Mouse (Mus musculus): ENCODE measurements at regions not wholly inside any gene's neighbourhood (a gene's known extent, or its start where the extent isn't known, plus 50 kb on each side); places are given as distances from the start of the nearest gene placed in this dataset.

- peaks cover 6% of the 10 kb centered on the region; the same call in 1 of the 2 replicates for H3K4me1 ChIP-seq (ENCODE audit: control insufficient read depth, insufficient read depth, low read length)
- no peak overlapping the region for H3K4me3 ChIP-seq (ENCODE audit: low read depth, low read length)
- no peak overlapping the region for H3K27ac ChIP-seq (ENCODE audit: low read depth, low read length)
- no peak for DNase-seq (ENCODE audit: low spot score, missing footprints)
- no peaks in the 10 kb centered on the region for H3K36me3 ChIP-seq (ENCODE audit: control insufficient read depth, insufficient read depth, low read length)
- H3K4me2 ChIP-seq = no peak overlapping the region
- H3K9me3 ChIP-seq (ENCODE audit: control insufficient read depth, low read length) = no peaks in the 10 kb centered on the region
- ATAC-seq (ENCODE audit: low FRiP score) = no peak
- WGBS = 65% methylated on average over 8 of the region's 8 CpGs
- no peak overlapping the region for H3K9ac ChIP-seq (ENCODE audit: low read length)
- no peaks in the 10 kb centered on the region for H3K27me3 ChIP-seq (ENCODE audit: control insufficient read depth, insufficient read depth, low read length)
Measured at GRCm38 (mm10) chr11:63793732-63794503, 128.2 kb downstream of the Hs3st3b1 start.

GRCm38 (mm10) chr11:63812146-63812545, 109.9 kb downstream of the Hs3st3b1 start:
- Histone ChIP-seq H3K27me3 (ENCODE audit: control insufficient read depth, insufficient read depth, low read length) (no peaks in the 10 kb centered on the region), H3K9me3 (ENCODE audit: control insufficient read depth, low read length) (no peaks in the 10 kb centered on the region), H3K4me3 (ENCODE audit: low read depth, low read length) (no peak overlapping the region), H3K4me2 (no peak overlapping the region), H3K36me3 (ENCODE audit: control insufficient read depth, insufficient read depth, low read length) (no peaks in the 10 kb centered on the region), H3K27ac (ENCODE audit: low read depth, low read length) (no peak overlapping the region), H3K9ac (ENCODE audit: low read length) (no peak overlapping the region), H3K4me1 (ENCODE audit: control insufficient read depth, insufficient read depth, low read length) (no peaks in the 10 kb centered on the region)
- ATAC-seq (ENCODE audit: low FRiP score) (no peak), DNase-seq (ENCODE audit: low spot score, missing footprints) (no peak)
- WGBS = 91% methylated on average over 5 of the region's 5 CpGs

DNA sequence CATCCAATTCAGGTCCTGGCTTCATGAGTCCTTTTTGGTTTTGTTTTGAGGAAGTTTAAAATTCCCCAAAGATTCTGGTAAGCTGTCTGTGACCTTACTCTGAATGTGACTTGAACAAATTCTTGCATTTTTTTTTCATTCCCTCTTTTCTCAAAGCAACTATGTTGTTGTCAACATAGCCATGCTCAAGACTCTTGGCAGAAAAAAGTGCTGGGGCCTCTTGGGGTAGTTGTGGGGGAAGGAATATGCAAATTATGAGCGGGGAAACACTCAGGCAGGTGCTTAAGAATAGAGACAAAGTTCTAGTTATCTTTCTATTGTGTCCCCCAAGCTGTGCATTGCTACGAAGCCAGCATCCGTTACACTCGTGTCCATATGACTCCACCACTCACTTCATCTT, 99.2 kb downstream of the Hs3st3b1 start:
- no peaks in the 10 kb centered on the region for H3K36me3 ChIP-seq (ENCODE audit: control insufficient read depth, insufficient read depth, low read length)
- 78% methylated on average over 4 of the region's 4 CpGs for WGBS
- H3K9ac ChIP-seq (ENCODE audit: low read length) = no peak overlapping the region
- no peaks in the 10 kb centered on the region for H3K9me3 ChIP-seq (ENCODE audit: control insufficient read depth, low read length)
- no peak overlapping the region for H3K4me3 ChIP-seq (ENCODE audit: low read depth, low read length)
- H3K27ac ChIP-seq (ENCODE audit: low read depth, low read length) = no peak overlapping the region
- no peak overlapping the region for H3K4me2 ChIP-seq
- H3K27me3 ChIP-seq (ENCODE audit: control insufficient read depth, insufficient read depth, low read length) = no peaks in the 10 kb centered on the region
- no peaks in the 10 kb centered on the region for H3K4me1 ChIP-seq (ENCODE audit: control insufficient read depth, insufficient read depth, low read length)
- DNase-seq (ENCODE audit: low spot score, missing footprints) = no peak
- ATAC-seq (ENCODE audit: low FRiP score) = no peak

DNA sequence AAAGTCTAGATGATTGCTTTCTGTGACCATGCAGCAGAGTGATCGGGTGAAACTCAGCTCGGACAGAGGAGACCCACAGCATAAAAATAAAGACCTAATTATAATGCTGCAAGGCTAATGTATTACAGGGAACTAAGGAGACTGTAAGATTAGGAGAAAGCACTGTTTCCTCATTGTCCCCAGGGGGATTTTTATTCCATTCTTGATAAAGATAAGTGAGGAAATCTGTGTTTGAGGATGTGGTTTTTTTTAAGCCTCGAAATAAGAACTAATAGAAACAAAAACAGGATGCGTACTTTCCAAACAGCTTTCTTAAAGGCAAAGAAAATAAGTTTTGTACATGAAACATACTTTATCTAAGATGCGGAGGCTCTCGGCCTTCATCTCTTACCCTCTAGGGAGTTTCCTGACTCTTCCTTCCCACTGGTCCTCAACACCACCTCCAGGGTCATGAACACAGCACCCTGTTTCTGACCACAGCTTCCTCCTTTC, 94.8 kb downstream of the Hs3st3b1 start:
- Histone ChIP-seq H3K9me3 (ENCODE audit: control insufficient read depth, low read length) (no peaks in the 10 kb centered on the region), H3K9ac (ENCODE audit: low read length) (no peak overlapping the region), H3K4me1 (ENCODE audit: control insufficient read depth, insufficient read depth, low read length) (no peaks in the 10 kb centered on the region), H3K27ac (ENCODE audit: low read depth, low read length) (no peak overlapping the region), H3K4me2 (no peak overlapping the region), H3K27me3 (ENCODE audit: control insufficient read depth, insufficient read depth, low read length) (no peaks in the 10 kb centered on the region), H3K4me3 (ENCODE audit: low read depth, low read length) (no peak overlapping the region), H3K36me3 (ENCODE audit: control insufficient read depth, insufficient read depth, low read length) (no peaks in the 10 kb centered on the region)
- DNase-seq (ENCODE audit: low spot score, missing footprints) (peak; percentile 61), ATAC-seq (ENCODE audit: low FRiP score) (no peak)
- 91% methylated on average over 6 of the region's 6 CpGs for WGBS

- H3K4me1 ChIP-seq (ENCODE audit: control insufficient read depth, insufficient read depth, low read length) = no peaks in the 10 kb centered on the region; the same call in 1 of the 2 replicates
- WGBS = 90% methylated on average over 3 of the region's 3 CpGs
- H3K27ac ChIP-seq (ENCODE audit: low read depth, low read length) = no peak overlapping the region
- DNase-seq (ENCODE audit: low spot score, missing footprints) (peak; percentile 64), ATAC-seq (ENCODE audit: low FRiP score) (no peak)
- no peak overlapping the region for H3K9ac ChIP-seq (ENCODE audit: low read length)
- no peak overlapping the region for H3K4me3 ChIP-seq (ENCODE audit: low read depth, low read length)
- no peaks in the 10 kb centered on the region for H3K9me3 ChIP-seq (ENCODE audit: control insufficient read depth, low read length)
- no peaks in the 10 kb centered on the region for H3K36me3 ChIP-seq (ENCODE audit: control insufficient read depth, insufficient read depth, low read length)
- no peaks in the 10 kb centered on the region for H3K27me3 ChIP-seq (ENCODE audit: control insufficient read depth, insufficient read depth, low read length)
- no peak overlapping the region for H3K4me2 ChIP-seq
Measured at GRCm38 (mm10) chr11:63833480-63833879, 88.6 kb downstream of the Hs3st3b1 start.

- Histone ChIP-seq H3K27me3 (ENCODE audit: control insufficient read depth, insufficient read depth, low read length) (no peaks in the 10 kb centered on the region), H3K4me3 (ENCODE audit: low read depth, low read length) (no peak overlapping the region), H3K36me3 (ENCODE audit: control insufficient read depth, insufficient read depth, low read length) (no peaks in the 10 kb centered on the region), H3K9me3 (ENCODE audit: control insufficient read depth, low read length) (no peaks in the 10 kb centered on the region), H3K4me1 (ENCODE audit: control insufficient read depth, insufficient read depth, low read length) (no peaks in the 10 kb centered on the region; the same call in 1 of the 2 replicates), H3K9ac (ENCODE audit: low read length) (no peak overlapping the region), H3K27ac (ENCODE audit: low read depth, low read length) (no peak overlapping the region), H3K4me2 (no peak overlapping the region)
- no peak for DNase-seq (ENCODE audit: low spot score, missing footprints)
- 88% methylated on average over 4 of the region's 4 CpGs for WGBS
- ATAC-seq (ENCODE audit: low FRiP score) = no peak
Measured at GRCm38 (mm10) chr11:63834140-63834539, 88.0 kb downstream of the Hs3st3b1 start.

GRCm38 (mm10) chr11:63834631-63835030, 87.5 kb downstream of the Hs3st3b1 start:
- no peak overlapping the region for H3K9ac ChIP-seq (ENCODE audit: low read length)
- no peaks in the 10 kb centered on the region for H3K9me3 ChIP-seq (ENCODE audit: control insufficient read depth, low read length)
- ATAC-seq (ENCODE audit: low FRiP score) (no peak), DNase-seq (ENCODE audit: low spot score, missing footprints) (peak; percentile 61)
- no peak overlapping the region for H3K27ac ChIP-seq (ENCODE audit: low read depth, low read length)
- H3K4me3 ChIP-seq (ENCODE audit: low read depth, low read length) = no peak overlapping the region
- no peak overlapping the region for H3K4me2 ChIP-seq
- no peaks in the 10 kb centered on the region; the same call in 1 of the 2 replicates for H3K4me1 ChIP-seq (ENCODE audit: control insufficient read depth, insufficient read depth, low read length)
- no peaks in the 10 kb centered on the region for H3K27me3 ChIP-seq (ENCODE audit: control insufficient read depth, insufficient read depth, low read length)
- 50% methylated on average over 7 of the region's 7 CpGs for WGBS
- no peaks in the 10 kb centered on the region for H3K36me3 ChIP-seq (ENCODE audit: control insufficient read depth, insufficient read depth, low read length)
